Mouse (Mus musculus): ENCODE results near the gene Fyttd1. TPM values are rescaled to one million over a fixed set of nuclear protein-coding genes. Genes with fewer than 3 reads are reported as not detected.
"Not testable (repeated sequence)": the region's sequence is repeated elsewhere in the genome, so short reads cannot be mapped to it uniquely, and the experiment has no call there.

Gene Fyttd1
- total RNA-seq, 2 experiments from 2014 or later, result 112 to 119 TPM

DNA sequence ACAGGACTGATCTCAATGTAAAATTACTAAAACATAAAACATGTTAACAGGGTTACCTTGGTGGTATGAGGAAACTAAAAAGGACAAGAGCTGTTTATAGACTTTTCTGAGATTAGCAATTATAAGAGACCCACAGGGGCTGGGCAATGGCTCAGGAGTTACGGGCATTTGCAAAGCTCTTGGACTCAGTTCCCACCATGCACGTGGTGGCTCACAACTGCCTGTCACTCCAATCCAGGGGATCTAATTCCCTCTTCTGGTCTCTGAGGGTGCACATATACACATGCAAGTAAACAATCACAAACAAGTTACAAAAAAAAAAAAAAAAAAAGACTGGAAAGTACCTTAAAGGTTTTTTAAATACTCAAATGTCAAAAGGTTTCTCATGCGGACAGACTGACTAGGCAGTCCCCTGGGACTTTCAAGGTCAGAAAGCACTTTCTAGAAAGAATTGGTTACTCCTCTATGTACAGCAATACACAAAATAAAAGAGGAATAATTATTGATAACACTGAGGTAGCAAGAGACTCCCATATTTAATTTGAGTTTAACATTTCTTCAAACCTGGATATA, 15.4 kb upstream of the Fyttd1 start:
- no peak overlapping the region for H3K27ac ChIP-seq
- TF ChIP-seq CTCF (IDR thresholded peaks at IDR 0.05), result no peak
- H3K4me3 ChIP-seq, result no peak overlapping the region
- intact Hi-C loops (cut with DNase I), result no loop called here
- no peak for DNase-seq (ENCODE audit: extremely low spot score in 1 of 2, low spot score in 2 of 2)

DNA sequence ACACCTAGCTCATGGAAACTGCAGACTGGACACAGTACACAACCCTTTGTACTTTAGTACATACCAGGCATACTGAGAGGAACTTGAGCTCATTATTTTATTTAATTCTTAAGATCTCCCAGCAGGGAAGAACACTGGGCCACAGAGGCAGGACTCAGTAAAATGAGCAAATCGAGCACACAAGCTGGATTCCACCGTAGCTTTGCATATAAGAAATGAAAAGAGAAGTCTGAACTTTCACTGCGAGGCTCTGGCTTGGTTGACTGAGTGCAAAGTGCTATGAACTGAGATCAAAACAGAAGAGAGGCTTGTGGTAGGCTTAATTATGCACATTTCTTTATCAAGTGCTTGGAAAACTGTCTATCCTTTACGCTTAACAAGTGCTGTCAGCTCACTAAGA, 11.9 kb upstream of the Fyttd1 start:
- intact Hi-C loops (cut with DNase I), result no loop called here
- no peak for TF ChIP-seq CTCF (IDR thresholded peaks at IDR 0.05)
- Histone ChIP-seq H3K4me3 (no peak overlapping the region), H3K27ac (no peak overlapping the region)
- DNase-seq (ENCODE audit: extremely low spot score in 1 of 2, low spot score in 2 of 2), result no peak

DNA sequence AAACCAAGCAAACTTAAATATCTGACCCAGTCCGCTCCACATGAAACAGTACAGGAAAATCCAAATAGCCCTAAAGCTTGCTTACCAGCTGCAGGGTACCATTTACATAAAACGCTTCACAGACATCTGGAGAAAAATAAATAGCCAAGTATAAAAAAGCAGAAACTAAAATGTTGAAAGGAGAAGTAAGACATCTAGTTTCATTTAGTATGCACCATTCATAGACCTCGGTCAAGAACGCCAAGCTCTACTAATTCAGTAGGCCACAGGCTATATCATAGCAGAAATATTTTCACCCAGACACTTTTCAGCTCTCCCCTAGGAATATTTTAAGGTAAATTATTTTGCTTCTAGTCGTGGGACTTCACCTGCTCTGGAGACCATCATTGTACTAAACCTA, 10.6 kb upstream of the Fyttd1 start:
- no peak for TF ChIP-seq CTCF (IDR thresholded peaks at IDR 0.05)
- H3K4me3 ChIP-seq, result peak overlapping the region; percentile 5; the same call in 1 of the 2 replicates

DNA sequence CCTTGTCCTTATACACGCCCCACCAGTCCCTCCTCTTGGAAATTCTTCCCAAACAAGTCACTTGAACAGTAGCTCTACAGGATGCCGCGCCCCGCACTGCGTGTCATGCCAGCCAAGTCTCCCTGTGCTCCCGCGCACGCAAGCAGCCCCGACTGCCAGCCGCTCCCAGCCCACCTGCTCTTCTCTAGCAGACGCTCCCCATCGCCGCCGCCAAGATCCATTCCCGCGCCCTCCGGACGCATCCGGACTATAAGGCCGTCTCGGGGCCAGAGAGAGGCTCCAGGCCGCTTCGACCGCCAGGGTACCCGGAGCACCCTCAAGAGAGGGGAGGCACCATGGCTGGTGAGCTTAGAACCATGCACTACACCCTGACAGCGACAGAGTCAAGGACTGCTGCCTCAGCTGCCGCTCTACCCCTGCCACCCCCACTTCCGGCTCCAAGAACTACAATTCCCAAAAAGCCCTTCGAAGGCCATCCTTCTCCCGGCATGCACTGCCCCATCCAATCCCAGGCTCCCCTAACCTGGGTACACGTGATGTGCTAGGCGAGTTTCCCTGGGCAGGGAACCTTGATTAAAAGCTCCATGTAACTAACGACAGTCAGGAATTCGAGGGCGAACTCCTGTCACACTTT, 9.3 kb upstream of the Fyttd1 start:
- peak; percentile 88 to 90 for DNase-seq (ENCODE audit: extremely low spot score in 1 of 2, low spot score in 2 of 2)
- TF ChIP-seq CTCF (IDR thresholded peaks at IDR 0.05), result peak; percentile 6; the same call in 1 of the 2 replicates
- peak overlapping the region; percentile 87 for H3K27ac ChIP-seq
- H3K4me3 ChIP-seq, result peak overlapping the region; percentile 97
- intact Hi-C loops (cut with DNase I), result no loop called here

More for the DNA sequence above, 10.6 kb upstream of the Fyttd1 start:
- no peak overlapping the region for H3K27ac ChIP-seq
- intact Hi-C loops (cut with DNase I), result no loop called here
- DNase-seq (ENCODE audit: extremely low spot score in 1 of 2, low spot score in 2 of 2), result no peak

DNA sequence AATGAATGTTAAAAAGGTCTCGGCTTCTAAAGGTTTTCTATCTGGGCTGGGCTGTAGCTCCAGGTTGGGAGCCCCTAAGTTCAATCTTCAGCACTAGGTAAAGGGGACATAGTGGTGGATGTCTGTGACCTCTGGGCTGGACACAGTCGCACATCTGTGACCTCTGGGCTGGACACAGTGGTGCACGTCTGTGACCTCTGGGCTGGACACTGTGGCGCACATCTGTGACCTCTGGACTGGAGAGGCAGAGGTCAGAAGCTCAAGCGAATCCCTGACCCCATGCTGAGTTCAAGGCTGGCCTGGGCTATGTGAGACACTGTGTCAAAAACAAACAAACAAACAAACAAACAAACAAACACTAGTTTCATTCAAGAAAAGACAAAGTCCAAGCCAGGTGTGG, 7.1 kb upstream of the Fyttd1 start:
- H3K27ac ChIP-seq, result no peak overlapping the region
- intact Hi-C loops (cut with DNase I), result no loop called here
- H3K4me3 ChIP-seq, result no peak overlapping the region
- DNase-seq (ENCODE audit: extremely low spot score in 1 of 2, low spot score in 2 of 2), result no peak
- TF ChIP-seq CTCF (IDR thresholded peaks at IDR 0.05), result no peak

DNA sequence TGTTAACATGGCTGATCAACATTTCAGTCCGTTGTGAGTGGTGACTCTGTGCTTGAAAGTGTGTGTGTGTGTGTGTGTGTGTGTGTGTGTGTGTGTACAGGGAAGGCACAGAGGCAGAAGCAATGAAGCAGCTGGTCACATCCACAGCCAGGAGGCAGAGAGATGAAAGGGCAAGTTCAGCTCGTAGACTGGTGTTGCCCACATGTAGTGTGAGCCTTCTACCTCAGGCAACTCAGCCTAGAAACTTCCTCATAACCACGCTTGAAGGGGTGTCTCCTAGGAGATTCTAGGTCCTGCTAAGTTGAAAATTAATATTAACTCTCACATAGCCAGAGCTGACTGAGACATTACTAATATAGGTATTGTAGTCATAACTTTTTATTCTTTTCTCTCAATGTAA, 3.9 kb upstream of the Fyttd1 start:
- no peak overlapping the region for H3K27ac ChIP-seq
- TF ChIP-seq CTCF (IDR thresholded peaks at IDR 0.05), result no peak
- no peak for DNase-seq (ENCODE audit: extremely low spot score in 1 of 2, low spot score in 2 of 2)
- no peak overlapping the region for H3K4me3 ChIP-seq
- intact Hi-C loops (cut with DNase I), result no loop called here

DNA sequence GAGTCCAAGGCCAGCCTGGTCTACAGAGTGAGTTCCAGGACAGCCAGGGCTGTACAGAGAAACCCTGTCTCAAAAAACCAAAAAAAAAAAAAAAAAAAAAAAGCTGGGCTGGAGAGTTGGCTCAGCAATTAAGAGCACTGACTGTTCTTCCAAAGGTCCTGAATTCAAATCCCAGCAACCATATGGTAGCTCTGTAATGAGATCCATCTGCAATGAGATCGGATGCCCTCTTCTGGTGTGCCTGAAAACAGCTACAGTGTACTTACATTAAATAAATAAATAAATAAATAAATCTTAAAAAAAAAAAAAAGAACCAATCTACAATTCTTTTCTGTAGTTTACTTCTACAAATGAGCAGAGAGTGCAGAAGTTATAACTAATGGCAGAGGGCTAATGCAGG, 2.0 kb upstream of the Fyttd1 start:
- intact Hi-C loops (cut with DNase I), result loop anchor here (5.0 kb wide), 2 partner anchors 182 to 507 kb away; partner anchors contain the start of genes Iqcg, Rpl35a and Zfp148
- H3K27ac ChIP-seq; H3K4me3 ChIP-seq; DNase-seq (ENCODE audit: extremely low spot score in 1 of 2, low spot score in 2 of 2): not testable (repeated sequence)
- TF ChIP-seq CTCF (IDR thresholded peaks at IDR 0.05), result peak; percentile 5

DNA sequence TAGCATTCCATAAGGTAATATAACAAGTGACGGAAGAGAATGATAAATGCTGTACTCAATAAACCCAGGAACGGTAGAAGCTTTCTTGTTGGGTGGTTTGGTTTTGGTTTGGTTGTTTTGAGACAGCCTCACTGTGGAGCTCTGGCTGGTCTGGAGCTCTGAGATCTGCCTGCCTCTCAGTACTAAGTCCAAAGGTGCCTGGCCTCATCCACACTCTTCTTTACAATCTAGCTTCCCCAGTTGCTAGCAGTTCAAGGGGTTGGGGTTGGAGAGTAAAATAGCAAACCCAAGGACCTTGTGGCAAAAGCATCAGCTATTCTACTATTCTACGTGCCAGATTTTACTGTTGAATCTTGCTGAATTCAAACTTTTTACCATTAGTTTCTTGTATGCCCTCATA, 1.5 kb upstream of the Fyttd1 start:
- Histone ChIP-seq H3K4me3 (no peak overlapping the region), H3K27ac (no peak overlapping the region)
- intact Hi-C loops (cut with DNase I), result loop anchor here (5.0 kb wide), 2 partner anchors 181 to 506 kb away; partner anchors contain the start of genes Iqcg, Rpl35a and Zfp148
- no peak for DNase-seq (ENCODE audit: extremely low spot score in 1 of 2, low spot score in 2 of 2)
- TF ChIP-seq CTCF (IDR thresholded peaks at IDR 0.05), result no peak

DNA sequence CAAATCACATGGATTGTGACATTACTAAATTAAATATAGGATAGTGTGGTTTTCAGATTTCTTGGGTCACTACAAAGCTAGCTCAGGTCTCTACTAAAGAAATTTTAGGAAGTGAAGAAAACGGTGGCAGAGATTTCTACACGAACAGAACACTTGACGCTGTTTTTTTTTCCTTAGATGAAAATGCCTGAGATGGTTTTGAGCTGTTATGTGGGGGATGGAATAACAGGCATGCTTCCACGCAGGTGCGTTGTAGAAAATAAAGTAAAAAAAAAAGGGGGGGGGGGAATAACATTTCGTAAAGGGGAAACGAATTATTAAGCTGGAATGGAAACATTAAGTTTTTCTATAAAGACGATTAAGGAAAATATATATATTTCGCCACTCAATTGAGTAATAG, 469 bp upstream of the Fyttd1 start:
- no peak for DNase-seq (ENCODE audit: extremely low spot score in 1 of 2, low spot score in 2 of 2)
- H3K4me3 ChIP-seq, result peak overlapping the region; percentile 96
- peak overlapping the region; percentile 85; the same call in 1 of the 2 replicates for H3K27ac ChIP-seq
- intact Hi-C loops (cut with DNase I), result loop anchor here (5.0 kb wide), 2 partner anchors 180 to 505 kb away; partner anchors contain the start of genes Iqcg, Rpl35a and Zfp148
- TF ChIP-seq CTCF (IDR thresholded peaks at IDR 0.05), result no peak

DNA sequence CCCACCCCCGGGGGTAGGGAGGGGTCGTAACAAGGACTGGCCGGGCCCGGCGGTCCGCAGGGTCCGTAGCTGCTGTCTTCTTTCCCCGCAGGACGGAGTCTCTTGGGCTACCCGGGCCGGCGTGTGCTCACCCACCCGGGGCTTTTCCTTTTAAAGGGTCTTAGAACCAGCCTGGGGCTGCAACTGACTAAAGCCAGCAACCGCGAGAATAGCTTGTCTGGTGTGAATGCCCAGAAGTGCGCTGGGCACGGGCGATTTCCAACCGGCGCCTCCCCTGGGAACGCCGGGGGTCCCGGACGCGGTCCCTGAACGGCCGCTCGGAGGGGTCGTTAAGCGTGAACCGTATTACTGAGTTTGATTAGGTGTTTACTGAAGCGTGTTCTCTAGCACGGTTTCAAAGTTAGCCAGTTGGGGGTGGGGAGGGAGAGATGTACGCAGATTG, 878 bp downstream of the Fyttd1 start:
- no peak for DNase-seq (ENCODE audit: extremely low spot score in 1 of 2, low spot score in 2 of 2)
- intact Hi-C loops (cut with DNase I), result loop anchor here (5.0 kb wide), 2 partner anchors 179 to 504 kb away; partner anchors contain the start of genes Iqcg, Rpl35a and Zfp148
- TF ChIP-seq CTCF (IDR thresholded peaks at IDR 0.05), result no peak
- peak overlapping the region; percentile 96 for H3K4me3 ChIP-seq
- H3K27ac ChIP-seq, result peak overlapping the region; percentile 85

DNA sequence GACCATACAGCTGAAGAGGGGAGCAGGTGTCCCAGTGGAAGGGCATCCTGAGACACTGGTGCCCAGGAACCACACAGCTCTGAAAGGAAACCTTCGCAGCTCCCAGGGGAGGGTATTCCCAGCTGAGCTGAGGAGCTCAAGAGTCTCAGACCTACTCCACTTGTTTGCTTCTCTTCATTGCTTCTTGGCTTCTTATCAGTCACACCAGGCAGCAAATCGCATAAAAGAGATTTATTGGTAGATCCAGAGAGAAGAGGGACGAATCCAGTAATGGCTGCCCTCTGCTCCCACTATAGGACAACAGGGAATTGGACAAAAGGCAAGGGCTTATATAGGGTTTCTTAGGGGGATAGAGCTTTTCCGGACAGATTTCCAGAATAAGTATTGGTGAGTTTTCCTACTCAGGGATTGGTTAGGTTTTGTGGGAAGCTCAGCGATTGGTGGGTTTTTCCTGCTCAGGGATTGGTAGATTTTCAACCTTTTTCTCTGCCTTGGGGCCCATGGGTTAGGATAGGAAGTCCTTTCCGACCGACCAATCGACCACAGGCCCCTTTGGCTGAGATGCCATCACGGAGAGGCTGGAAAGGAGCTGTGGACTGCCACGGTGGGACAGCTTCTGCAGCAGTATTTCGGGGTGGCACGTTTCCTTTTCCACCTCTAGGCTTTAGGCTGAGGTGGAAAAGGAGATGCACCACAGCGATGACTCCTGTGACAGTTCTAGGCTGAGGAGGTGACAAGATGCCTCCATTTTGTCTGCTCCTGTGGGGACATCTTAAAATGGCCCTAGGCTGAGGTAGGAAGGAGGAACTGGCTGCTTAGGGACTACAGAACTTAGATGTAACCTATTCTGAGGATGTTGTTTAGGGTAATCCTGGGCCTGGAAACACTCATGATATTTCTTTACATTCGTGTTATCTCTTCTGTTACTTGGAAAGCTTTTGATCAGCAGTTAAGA, 1.9 kb downstream of the Fyttd1 start:
- TF ChIP-seq CTCF (IDR thresholded peaks at IDR 0.05), result no peak
- Histone ChIP-seq H3K4me3 (peak overlapping the region; percentile 96), H3K27ac (no peak overlapping the region)
- DNase-seq (ENCODE audit: extremely low spot score in 1 of 2, low spot score in 2 of 2), result no peak
- intact Hi-C loops (cut with DNase I), result loop anchor here (5.0 kb wide), 2 partner anchors 178 to 503 kb away; partner anchors contain the start of genes Iqcg, Rpl35a and Zfp148
